Mouse (Mus musculus) testis, adult 2 months (tissue): ENCODE measurements around the gene Slc6a9. TPM values are rescaled to one million over a fixed set of nuclear protein-coding genes. Genes with fewer than 3 reads are reported as not detected.

Experiments used
- H3K27ac ChIP-seq: fragments of 200-500 bp; 2 replicates; pipeline ENCODE4 v1.5.1; 2012; ENCODE audit warnings: low read depth, low read length; ENCODE audit not compliant: control insufficient read depth, insufficient read depth
- H3K27me3 ChIP-seq: fragments of 200-500 bp; 2 replicates; pipeline ENCODE4 v1.6.1; 2012; ENCODE audit warnings: mild to moderate bottlenecking, low read length, moderate library complexity; ENCODE audit not compliant: control insufficient read depth, insufficient read depth
- H3K36me3 ChIP-seq: fragments of 200-500 bp; 2 replicates; pipeline ENCODE4 v1.6.1; 2012; ENCODE audit warnings: mild to moderate bottlenecking, low read length; ENCODE audit not compliant: control insufficient read depth, insufficient read depth
- H3K4me1 ChIP-seq: fragments of 200-500 bp; 2 replicates; pipeline ENCODE4 v1.6.1; 2012; ENCODE audit warnings: low read length; ENCODE audit not compliant: control insufficient read depth, insufficient read depth
- H3K4me3 ChIP-seq: fragments of 200-500 bp; 2 replicates; pipeline ENCODE4 v1.5.1; 2012; ENCODE audit warnings: low read depth, mild to moderate bottlenecking, low read length, moderate library complexity, mixed read lengths; ENCODE audit not compliant: control insufficient read depth
- CTCF ChIP-seq: fragments of 200-500 bp; IDR thresholded peaks from 2 replicates; pipeline ENCODE4 v1.5.1; 2012; ENCODE audit warnings: low read depth, mild to moderate bottlenecking, inconsistent platforms, low read length, moderate library complexity; ENCODE audit not compliant: control insufficient read depth, insufficient read depth, insufficient replicate concordance
- POLR2A ChIP-seq: fragments of 200-500 bp; IDR thresholded peaks from 2 replicates; pipeline ENCODE4 v1.6.1; 2012; ENCODE audit warnings: low read depth, mild to moderate bottlenecking, inconsistent platforms, low read length, moderate library complexity; ENCODE audit not compliant: control insufficient read depth
- polyA plus RNA-seq: library from polyadenylated mRNA; depleted of rRNA; stranded (reverse); fragments of >200 nt; gene quantifications from 2 replicates; pipeline ENCODE4 v1.2.3, GENCODE M21; 2012

Gene Slc6a9
- polyA plus RNA-seq, 1 experiment = 7.4 TPM

DNA sequence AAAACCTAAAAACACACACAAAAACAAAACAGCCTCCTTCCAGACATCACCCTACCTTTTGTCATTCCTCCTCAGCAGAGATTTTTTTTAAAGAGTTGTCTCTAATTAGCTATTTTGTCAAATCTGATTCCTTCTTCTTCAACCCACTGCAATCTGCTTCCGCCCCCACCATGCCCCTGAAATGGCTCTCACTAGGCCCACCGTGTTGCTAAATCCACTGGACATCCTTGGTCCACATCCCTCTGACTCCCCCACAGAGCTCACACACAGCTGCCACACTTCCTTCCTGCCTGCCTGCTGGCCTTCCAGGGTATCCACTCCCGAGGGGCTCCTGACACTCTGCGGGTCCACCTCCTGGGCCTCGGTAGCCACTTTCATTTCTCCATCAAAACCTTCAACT is 44.4 kb downstream of the Slc6a9 start:
- H3K27me3 ChIP-seq = no peaks in the 10 kb centered on the region
- no peak overlapping the region for H3K27ac ChIP-seq
- H3K4me3 ChIP-seq = no peak overlapping the region
- H3K4me1 ChIP-seq = peaks cover 6% of the 10 kb centered on the region
- no peak for TF ChIP-seq POLR2A
- no peak for TF ChIP-seq CTCF
- H3K36me3 ChIP-seq = peaks cover 1% of the 10 kb centered on the region; the same call in 1 of the 2 replicates

DNA sequence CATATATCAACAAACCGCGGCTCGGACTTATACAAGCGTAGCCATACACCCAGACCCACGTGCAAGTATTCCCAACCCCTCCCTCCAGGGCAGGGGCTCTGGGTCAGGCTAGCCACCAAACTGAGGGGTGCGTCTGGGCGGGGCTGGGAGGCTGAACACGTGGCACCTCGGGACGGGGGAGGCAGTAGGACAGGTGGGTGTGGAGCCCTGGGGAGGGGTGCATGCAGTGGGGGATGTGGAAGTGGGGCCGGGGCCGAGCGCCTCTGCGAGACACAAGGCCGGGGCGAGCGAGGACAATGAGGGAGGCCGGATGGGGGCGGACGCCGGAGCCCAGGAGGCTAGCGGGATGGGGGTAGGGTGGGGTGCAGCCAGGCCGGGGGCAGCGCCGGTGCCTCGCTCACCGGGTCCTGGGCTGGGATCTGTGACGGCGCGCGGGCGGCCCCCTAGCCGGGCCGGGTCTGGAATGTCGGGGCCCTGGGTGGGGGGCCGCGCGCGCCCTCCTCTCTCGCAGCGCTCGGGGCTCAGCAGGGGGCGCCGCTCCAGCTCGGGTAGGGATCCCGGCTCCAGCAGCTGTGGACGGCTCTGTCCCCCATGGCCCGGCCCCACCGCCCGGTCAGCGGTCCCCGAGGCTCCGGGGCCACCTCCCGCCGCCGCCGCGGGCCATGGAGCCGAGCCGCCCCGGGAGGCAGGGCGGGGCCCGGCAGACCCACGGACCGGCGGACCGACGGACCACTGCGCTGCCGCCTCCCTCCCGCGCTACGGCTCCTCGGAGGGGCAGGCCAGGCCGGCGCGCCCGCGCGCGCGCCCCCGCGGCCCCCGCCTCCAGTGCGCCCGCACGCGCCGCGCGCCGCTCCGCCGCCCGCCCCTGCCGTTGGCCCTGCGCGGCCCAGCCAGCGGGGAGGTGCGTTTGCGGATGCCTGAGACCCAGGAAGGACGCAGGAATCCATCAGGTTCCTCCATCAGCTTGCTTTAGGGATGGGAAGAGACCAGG is 48.7 kb downstream of the Slc6a9 start, which contains the start of gene B4galt2:
Gene B4galt2, minus strand, starts transcription at position 787 of the 991 bp plus-strand sequence.
- H3K36me3 ChIP-seq = no peaks in the 10 kb centered on the region; the same call in 1 of the 2 replicates
- peaks cover 11% of the 10 kb centered on the region for H3K4me1 ChIP-seq
- no peaks in the 10 kb centered on the region for H3K27me3 ChIP-seq
- H3K4me3 ChIP-seq = peak within 1 kb of the TSS; percentile 91
- TF ChIP-seq CTCF (no peak), POLR2A (peak; percentile 83)
- H3K27ac ChIP-seq = peak within 1 kb of the TSS; percentile 100

DNA sequence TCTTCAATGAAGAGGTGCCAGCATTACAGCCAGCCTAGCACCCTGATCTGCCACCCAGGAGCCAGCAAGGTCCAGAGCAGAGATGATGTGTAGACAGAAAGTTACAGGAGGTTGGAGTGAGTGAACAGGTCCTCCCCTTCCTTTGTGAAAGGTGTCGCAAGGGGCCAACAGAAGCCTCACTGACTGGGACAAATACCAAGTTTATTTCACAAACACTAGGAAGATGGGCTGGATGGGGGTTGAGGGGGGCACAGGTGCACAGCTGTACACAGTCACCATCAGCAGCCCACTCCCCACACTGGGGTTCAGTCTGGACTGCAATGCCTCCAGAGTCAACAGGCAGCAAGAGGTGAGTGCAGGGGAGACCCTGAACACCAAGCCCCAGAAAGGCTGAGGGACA is 49.8 kb downstream of the Slc6a9 start:
- no peaks in the 10 kb centered on the region for H3K27me3 ChIP-seq
- no peaks in the 10 kb centered on the region; the same call in 1 of the 2 replicates for H3K36me3 ChIP-seq
- peak overlapping the region; percentile 100 for H3K27ac ChIP-seq
- peaks cover 11% of the 10 kb centered on the region for H3K4me1 ChIP-seq
- TF ChIP-seq CTCF (no peak), POLR2A (no peak)
- H3K4me3 ChIP-seq = peak overlapping the region; percentile 91

DNA sequence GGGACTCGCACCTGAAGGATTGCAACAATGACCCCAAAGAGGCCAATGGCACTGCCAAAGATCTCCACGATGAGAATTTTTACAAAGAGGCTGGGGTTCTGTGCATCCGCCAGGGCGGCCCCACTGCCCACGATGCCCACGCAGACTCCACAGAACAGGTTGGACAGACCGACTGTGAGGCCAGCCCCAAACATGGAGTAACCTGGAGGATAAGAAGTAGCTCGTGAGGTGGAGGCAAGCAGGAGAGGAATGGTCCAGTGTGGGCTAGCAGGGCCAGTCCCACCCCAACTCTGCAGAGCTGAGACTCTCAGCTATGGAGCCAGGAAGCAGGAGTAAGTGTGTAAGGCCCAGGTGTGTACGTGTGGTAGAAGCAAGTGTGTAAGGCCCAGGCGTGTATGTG is 50.8 kb downstream of the Slc6a9 start:
- H3K4me3 ChIP-seq = peak overlapping the region; percentile 91
- no peaks in the 10 kb centered on the region; the same call in 1 of the 2 replicates for H3K36me3 ChIP-seq
- no peaks in the 10 kb centered on the region for H3K27me3 ChIP-seq
- H3K4me1 ChIP-seq = peaks cover 11% of the 10 kb centered on the region
- TF ChIP-seq CTCF = no peak; the same call in 1 of the 2 replicates
- TF ChIP-seq POLR2A = 0 out of 2 replicates have a peak, but pooled peaks have one; percentile 28
- H3K27ac ChIP-seq = peak overlapping the region; percentile 92

DNA sequence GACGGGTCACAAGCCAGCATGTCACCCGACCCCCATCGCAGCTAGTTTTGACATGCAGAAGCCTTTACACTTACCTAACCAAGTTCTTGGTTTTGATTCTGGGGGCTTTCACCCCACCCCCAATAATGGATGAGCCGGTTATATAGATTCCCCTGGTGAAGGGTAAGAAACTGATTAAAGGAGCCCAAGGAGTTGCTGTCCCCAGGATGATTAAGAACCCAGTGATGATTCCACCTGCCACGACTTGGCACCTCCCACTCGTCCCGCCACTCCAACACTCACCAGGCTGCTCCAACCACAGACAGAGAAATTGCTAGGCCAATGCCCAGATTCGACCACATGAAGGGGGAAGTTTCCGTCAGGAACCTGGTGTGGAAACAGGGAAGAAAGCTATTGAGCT is 51.7 kb downstream of the Slc6a9 start:
- Histone ChIP-seq H3K27ac (peak overlapping the region; percentile 92), H3K4me1 (peaks cover 14% of the 10 kb centered on the region), H3K27me3 (no peaks in the 10 kb centered on the region), H3K36me3 (no peaks in the 10 kb centered on the region; the same call in 1 of the 2 replicates), H3K4me3 (peak overlapping the region; percentile 91)
- TF ChIP-seq POLR2A = no peak
- TF ChIP-seq CTCF = no peak

DNA sequence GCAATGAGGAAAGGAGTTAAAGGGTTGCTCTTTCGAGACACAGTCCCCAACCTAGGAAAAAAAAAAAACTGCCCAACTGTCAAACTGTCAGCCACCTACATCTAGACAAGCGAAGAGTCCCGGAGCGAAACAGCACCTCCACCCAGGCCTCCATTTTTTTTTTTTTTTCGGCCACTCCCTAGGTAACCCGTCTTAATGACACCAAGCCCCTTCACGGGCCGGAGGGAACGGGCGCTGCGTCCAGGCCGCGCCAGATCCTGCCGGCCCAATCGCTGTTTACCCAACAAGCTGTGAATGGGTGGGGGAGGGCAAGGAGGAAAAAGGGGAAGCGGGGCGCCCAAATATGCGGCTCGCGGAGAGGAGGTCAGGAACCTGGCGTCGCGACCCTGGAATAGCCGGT is 52.3 kb downstream of the Slc6a9 start:
- Histone ChIP-seq H3K4me1 (peaks cover 16% of the 10 kb centered on the region), H3K27ac (peak overlapping the region; percentile 92), H3K36me3 (no peaks in the 10 kb centered on the region; the same call in 1 of the 2 replicates), H3K27me3 (no peaks in the 10 kb centered on the region), H3K4me3 (peak overlapping the region; percentile 91)
- TF ChIP-seq POLR2A (no peak), CTCF (no peak)

DNA sequence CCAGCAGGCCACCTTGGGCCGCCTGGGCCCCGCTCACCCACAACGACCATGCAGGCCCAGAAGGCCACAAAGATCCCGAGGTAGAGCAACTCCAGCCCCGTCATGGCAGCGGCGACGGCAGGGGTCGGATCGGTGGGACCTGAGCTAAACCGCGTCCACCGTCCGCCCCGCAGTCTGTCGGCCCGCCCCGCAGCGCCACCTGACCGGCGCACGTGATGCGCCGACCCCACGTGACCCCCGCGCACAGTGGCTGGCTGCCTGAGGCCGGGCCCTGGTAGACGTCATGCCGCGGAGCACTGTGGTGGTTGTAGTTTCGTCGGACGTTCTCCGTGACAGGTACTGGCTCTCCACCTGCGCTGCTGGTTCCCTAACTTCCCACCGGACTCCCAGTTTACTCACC is 52.8 kb downstream of the Slc6a9 start, which contains the start of gene Atp6v0b:
Gene Atp6v0b, minus strand, starts transcription at position 201 of the 400 bp plus-strand sequence.
- TF ChIP-seq POLR2A (peak; percentile 93), CTCF (no peak)
- H3K4me1 ChIP-seq = peaks cover 16% of the 10 kb centered on the region
- H3K4me3 ChIP-seq = peak within 1 kb of the TSS; percentile 91
- no peaks in the 10 kb centered on the region; the same call in 1 of the 2 replicates for H3K36me3 ChIP-seq
- peak within 1 kb of the TSS; percentile 92 for H3K27ac ChIP-seq
- H3K27me3 ChIP-seq = no peaks in the 10 kb centered on the region
